In genomic region chr10:13963908-13964500, GRCm38 (mm10) we compare ENCODE assay signal across 8 mouse cellular contexts. TPM values are rescaled to one million over a fixed set of nuclear protein-coding genes. Genes with fewer than 3 reads are reported as not detected.
A peak's percentile ranks its signal among the peaks of the same experiment; 100 is the strongest.
DNase-seq lines count a peak whose midpoint lies in the region; ATAC-seq and TF ChIP-seq lines count a peak whose summit lies in the region.

No protein-coding gene starts in this region.

- 25% methylated on average over 8 of the region's 8 CpGs for WGBS in cerebellum, adult 2 months
- 9% methylated on average over 8 of the region's 8 CpGs for WGBS in neural tube, embryonic 11.5 days
- 10% methylated on average over 8 of the region's 8 CpGs for WGBS in limb, embryonic 13.5 days
- WGBS in stomach, embryonic 15.5 days = 17% methylated on average over 8 of the region's 8 CpGs

- H3K9me3 ChIP-seq in neural tube, embryonic 11.5 days (ENCODE audit: control insufficient read depth, low read length) = no peaks in the 10 kb centered on the region
- no peaks in the 10 kb centered on the region for H3K9me3 ChIP-seq in limb, embryonic 13.5 days
- H3K9me3 ChIP-seq in stomach, embryonic 15.5 days = no peaks in the 10 kb centered on the region

- H3K4me1 ChIP-seq in cerebellum, adult 2 months (ENCODE audit: control insufficient read depth, insufficient read depth, low read length) = no peaks in the 10 kb centered on the region
- no peaks in the 10 kb centered on the region; the same call in 1 of the 2 replicates for H3K4me1 ChIP-seq in neural tube, embryonic 11.5 days (ENCODE audit: control insufficient read depth, insufficient read depth, low read length)
- H3K4me1 ChIP-seq in limb, embryonic 13.5 days = peaks cover 15% of the 10 kb centered on the region
- H3K4me1 ChIP-seq in stomach, embryonic 15.5 days = 0 out of 2 replicates have a peak, but pooled peaks cover 2% of the 10 kb centered on the region

- TF ChIP-seq CTCF in cerebellum, adult 2 months (IDR thresholded peaks at IDR 0.05; ENCODE audit: borderline replicate concordance, insufficient read depth, low read depth, low read length) = no peak

- H3K9ac ChIP-seq in neural tube, embryonic 11.5 days (ENCODE audit: low read length) = peak overlapping the region; percentile 93; the same call in 1 of the 2 replicates
- peak overlapping the region; percentile 83 for H3K9ac ChIP-seq in limb, embryonic 13.5 days
- no peak overlapping the region for H3K9ac ChIP-seq in stomach, embryonic 15.5 days

- no peak for DNase-seq in cerebellum, adult 2 months
- DNase-seq in cerebellum, adult 8-10 months = no peak
- no peak for DNase-seq in neural tube, embryonic 11.5 days (ENCODE audit: low spot score)
- DNase-seq in neural tube, embryonic 10.5 days (ENCODE audit: extremely low spot score, low spot score) = no peak
- no peak for DNase-seq in gastrocnemius, adult 8-10 months (ENCODE audit: low spot score in 2 of 2)
- no peak for DNase-seq in testis, postnatal 10 days (ENCODE audit: low spot score)

- H3K4me2 ChIP-seq in neural tube, embryonic 11.5 days (ENCODE audit: low read depth) = peak overlapping the region; percentile 100
- peak overlapping the region; percentile 100 for H3K4me2 ChIP-seq in limb, embryonic 13.5 days (replicated peaks)
- peak overlapping the region; percentile 94 for H3K4me2 ChIP-seq in stomach, embryonic 15.5 days

- no peak for TF ChIP-seq POLR2A in cerebellum, adult 2 months (IDR thresholded peaks at IDR 0.05; ENCODE audit: borderline replicate concordance, insufficient read depth, low read length)

- ATAC-seq in neural tube, embryonic 11.5 days (ENCODE audit: insufficient read depth, low FRiP score, low TSS enrichment) = no peak
- no peak for ATAC-seq in limb, embryonic 13.5 days (ENCODE audit: low FRiP score, low read depth)
- ATAC-seq in stomach, embryonic 15.5 days (ENCODE audit: insufficient read depth, low FRiP score, low read depth) = no peak

- no peaks in the 10 kb centered on the region for H3K27me3 ChIP-seq in cerebellum, adult 2 months (ENCODE audit: control insufficient read depth, insufficient read depth, low read length)
- H3K27me3 ChIP-seq in neural tube, embryonic 11.5 days (ENCODE audit: control insufficient read depth, insufficient read depth, low read length) = no peaks in the 10 kb centered on the region
- H3K27me3 ChIP-seq in limb, embryonic 13.5 days = peaks cover 31% of the 10 kb centered on the region
- no peaks in the 10 kb centered on the region for H3K27me3 ChIP-seq in stomach, embryonic 15.5 days (replicated peaks)

- H3K36me3 ChIP-seq in neural tube, embryonic 11.5 days (ENCODE audit: control insufficient read depth, insufficient read depth, low read length) = no peaks in the 10 kb centered on the region
- no peaks in the 10 kb centered on the region for H3K36me3 ChIP-seq in limb, embryonic 13.5 days
- no peaks in the 10 kb centered on the region for H3K36me3 ChIP-seq in stomach, embryonic 15.5 days

- 0 out of 2 replicates have a peak overlapping the region, but pooled peaks have one; percentile 99 for H3K27ac ChIP-seq in cerebellum, adult 2 months (ENCODE audit: insufficient read depth, low read length)
- H3K27ac ChIP-seq in neural tube, embryonic 11.5 days (ENCODE audit: low read depth, low read length) = no peak overlapping the region
- H3K27ac ChIP-seq in limb, embryonic 13.5 days = no peak overlapping the region
- H3K27ac ChIP-seq in stomach, embryonic 15.5 days = peak overlapping the region; percentile 94

- H3K4me3 ChIP-seq in cerebellum, adult 2 months (replicated peaks; ENCODE audit: insufficient read depth, low read depth, low read length) = peak overlapping the region; percentile 82
- H3K4me3 ChIP-seq in neural tube, embryonic 11.5 days (ENCODE audit: low read depth, low read length) = peak overlapping the region; percentile 77
- peak overlapping the region; percentile 66 for H3K4me3 ChIP-seq in limb, embryonic 13.5 days
- peak overlapping the region; percentile 76 for H3K4me3 ChIP-seq in stomach, embryonic 15.5 days (replicated peaks)

RNA-seq across cellular contexts. Expression of gene Hivep2, which starts 1.9 kb away (rescaled TPM):
- polyA plus RNA-seq in cerebellum, adult 2 months (2012; rRNA removed) = 55.2 and 60.4 TPM in 2 replicates
- 5.0 and 7.4 TPM in 2 replicates for polyA plus RNA-seq in neural tube, embryonic 11.5 days (2014; fragmentation: Nextera tagmentation; extraction: Ambion mirVana)
- polyA plus RNA-seq in limb, embryonic 13.5 days (2015; fragmentation: Nextera tagmentation; extraction: Ambion mirVana) = 5.5 and 6.5 TPM in 2 replicates
- polyA plus RNA-seq in stomach, embryonic 15.5 days (2015; fragmentation: Nextera tagmentation; extraction: Ambion mirVana) = 5.9 and 6.0 TPM in 2 replicates
- total RNA-seq in gastrocnemius, adult 8-10 months (2022) = 10 to 100 TPM; 41.4 to 60.4 (median 54.1) TPM

Comparison
In these comparisons a context has a peak if more than half of its experiments do, and no peak if none do; other contexts are left out.
1. H3K27ac ChIP-seq: peak in cerebellum, adult 2 months (single experiment) and stomach, embryonic 15.5 days (single experiment); none in neural tube, embryonic 11.5 days (single experiment) and limb, embryonic 13.5 days (single experiment).
2. Peak in every context shown above with its lines, with median percentiles within 50 percentile points of each other: H3K4me3 ChIP-seq and H3K4me2 ChIP-seq.